ENCODE assay signal across 8 mouse cellular contexts in the genomic region with DNA sequence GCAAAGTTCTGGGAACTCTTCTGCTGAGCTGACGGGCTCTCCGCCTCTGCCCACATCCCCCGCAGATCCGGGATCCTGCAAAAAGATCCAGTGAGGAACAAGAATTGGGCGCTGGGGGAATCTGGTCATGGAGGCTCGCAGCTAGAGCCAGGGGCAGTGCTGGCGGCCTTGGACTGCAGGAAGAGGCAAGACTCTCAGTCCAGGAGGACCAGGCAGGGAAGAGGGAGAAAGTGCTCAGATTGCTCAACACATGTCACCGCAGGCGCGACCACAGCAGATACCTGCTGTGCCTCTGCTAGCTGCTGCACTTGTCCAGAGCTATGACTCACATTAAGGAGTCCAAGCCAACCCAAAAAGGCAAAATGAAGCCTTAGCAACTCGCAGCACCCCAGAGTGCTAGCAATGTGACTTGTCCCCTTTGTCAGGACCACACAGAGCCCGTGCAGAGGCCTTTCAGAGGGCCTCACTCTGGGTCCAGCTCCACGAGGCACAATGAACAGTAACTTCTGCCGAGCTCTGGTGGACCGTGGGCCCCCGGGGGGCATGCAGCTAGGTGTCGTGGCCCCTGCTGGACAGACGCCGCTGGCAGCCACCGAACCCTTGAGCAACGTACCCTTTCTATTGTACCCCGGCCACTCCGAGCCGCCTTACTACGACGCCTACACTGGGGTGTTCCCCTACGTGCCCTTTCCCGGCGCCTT. TPM values are rescaled to one million over a fixed set of nuclear protein-coding genes. Genes with fewer than 3 reads are reported as not detected.
DNase-seq lines count a peak whose midpoint lies in the region; ATAC-seq lines count a peak whose summit lies in the region.

Ascl5 (plus strand) TSS at position 493 of the 701 bp plus-strand sequence.

- no peak within 1 kb of the TSS for H3K27ac ChIP-seq in liver, embryonic 11.5 days (ENCODE audit: low read depth, low read length)
- no peak within 1 kb of the TSS for H3K27ac ChIP-seq in embryonic facial prominence, embryonic 14.5 days (replicated peaks; ENCODE audit: low read depth, low read length)
- no peak within 1 kb of the TSS for H3K27ac ChIP-seq in limb, embryonic 11.5 days (replicated peaks; ENCODE audit: low read depth, low read length)
- no peak within 1 kb of the TSS for H3K27ac ChIP-seq in neural tube, embryonic 13.5 days (replicated peaks)

- H3K9me3 ChIP-seq in liver, embryonic 11.5 days (ENCODE audit: control insufficient read depth, low read length): no peaks in the 10 kb centered on the region
- H3K9me3 ChIP-seq in embryonic facial prominence, embryonic 14.5 days (ENCODE audit: control insufficient read depth, low read length): no peaks in the 10 kb centered on the region
- no peaks in the 10 kb centered on the region for H3K9me3 ChIP-seq in limb, embryonic 11.5 days (ENCODE audit: control insufficient read depth, low read length)
- no peaks in the 10 kb centered on the region for H3K9me3 ChIP-seq in neural tube, embryonic 13.5 days

- H3K4me2 ChIP-seq in liver, embryonic 11.5 days: peak within 1 kb of the TSS; percentile 58
- H3K4me2 ChIP-seq in embryonic facial prominence, embryonic 14.5 days (ENCODE audit: low read depth, low read length): peak within 1 kb of the TSS; percentile 60
- H3K4me2 ChIP-seq in limb, embryonic 11.5 days (ENCODE audit: low read depth, severe bottlenecking): peak within 1 kb of the TSS; percentile 50
- H3K4me2 ChIP-seq in neural tube, embryonic 13.5 days: peak within 1 kb of the TSS; percentile 51

- no peak for ATAC-seq in liver, embryonic 11.5 days (replicated peaks; ENCODE audit: low FRiP score)
- ATAC-seq in embryonic facial prominence, embryonic 14.5 days (ENCODE audit: low read depth): no peak; the same call in 1 of the 2 replicates
- ATAC-seq in limb, embryonic 11.5 days (ENCODE audit: insufficient number of reproducible peaks, low FRiP score, low TSS enrichment, low read depth): no peak
- ATAC-seq in neural tube, embryonic 13.5 days (ENCODE audit: low read depth): peak; percentile 25; the same call in 1 of the 2 replicates
- no peak for ATAC-seq in megakaryocyte progenitor cell, adult 5-6 weeks (replicated peaks; ENCODE audit: poor library complexity)

- H3K36me3 ChIP-seq in liver, embryonic 11.5 days (ENCODE audit: control insufficient read depth, insufficient read depth, low read length): no peaks in the 10 kb centered on the region
- no peaks in the 10 kb centered on the region for H3K36me3 ChIP-seq in embryonic facial prominence, embryonic 14.5 days (ENCODE audit: control insufficient read depth, insufficient read depth, low read length)
- no peaks in the 10 kb centered on the region for H3K36me3 ChIP-seq in limb, embryonic 11.5 days (ENCODE audit: control insufficient read depth, insufficient read depth, low read length)
- no peaks in the 10 kb centered on the region for H3K36me3 ChIP-seq in neural tube, embryonic 13.5 days

- peak within 1 kb of the TSS; percentile 32 for H3K4me3 ChIP-seq in liver, embryonic 11.5 days (ENCODE audit: low read depth, low read length)
- H3K4me3 ChIP-seq in embryonic facial prominence, embryonic 14.5 days (ENCODE audit: low read depth, low read length): peak within 1 kb of the TSS; percentile 37
- H3K4me3 ChIP-seq in limb, embryonic 11.5 days (ENCODE audit: low read depth, low read length): peak within 1 kb of the TSS; percentile 27
- peak within 1 kb of the TSS; percentile 35 for H3K4me3 ChIP-seq in neural tube, embryonic 13.5 days

- DNase-seq in liver, embryonic 11.5 days (ENCODE audit: low spot score): no peak
- DNase-seq in liver: no peak
- no peak for DNase-seq in embryonic facial prominence, embryonic 14.5 days (ENCODE audit: low spot score)
- DNase-seq in limb, embryonic 11.5 days (ENCODE audit: low spot score): peak; percentile 44
- DNase-seq in spleen, postnatal 10 days (ENCODE audit: low spot score in 2 of 2): no peak
- DNase-seq in embryo, embryonic 10.5 days (ENCODE audit: low spot score): no peak

- H3K4me1 ChIP-seq in liver, embryonic 11.5 days (replicated peaks; ENCODE audit: control insufficient read depth, insufficient read depth, low read length): peaks cover 4% of the 10 kb centered on the region; the same call in 1 of the 2 replicates
- H3K4me1 ChIP-seq in embryonic facial prominence, embryonic 14.5 days (ENCODE audit: control insufficient read depth, insufficient read depth, low read length): no peaks in the 10 kb centered on the region; the same call in 1 of the 2 replicates
- peaks cover 8% of the 10 kb centered on the region; the same call in 1 of the 2 replicates for H3K4me1 ChIP-seq in limb, embryonic 11.5 days (ENCODE audit: control insufficient read depth, insufficient read depth, low read length)
- H3K4me1 ChIP-seq in neural tube, embryonic 13.5 days (replicated peaks): peaks cover 12% of the 10 kb centered on the region

- no peak within 1 kb of the TSS for H3K9ac ChIP-seq in liver, embryonic 11.5 days (ENCODE audit: low read depth, low read length)
- H3K9ac ChIP-seq in embryonic facial prominence, embryonic 14.5 days (ENCODE audit: low read depth, low read length): peak within 1 kb of the TSS; percentile 5; the same call in 1 of the 2 replicates
- H3K9ac ChIP-seq in limb, embryonic 11.5 days (ENCODE audit: low read length): peak within 1 kb of the TSS; percentile 22; the same call in 1 of the 2 replicates
- H3K9ac ChIP-seq in neural tube, embryonic 13.5 days: peak within 1 kb of the TSS; percentile 58

- WGBS in liver, embryonic 11.5 days: 20% methylated on average over 29 of the region's 29 CpGs
- WGBS in embryonic facial prominence, embryonic 14.5 days: 22% methylated on average over 24 of the region's 29 CpGs
- WGBS in limb, embryonic 11.5 days: 20% methylated on average over 29 of the region's 29 CpGs
- WGBS in neural tube, embryonic 13.5 days: 22% methylated on average over 29 of the region's 29 CpGs

- peaks cover 58% of the 10 kb centered on the region for H3K27me3 ChIP-seq in liver, embryonic 11.5 days (replicated peaks; ENCODE audit: control insufficient read depth, insufficient read depth, low read length)
- peaks cover 39% of the 10 kb centered on the region for H3K27me3 ChIP-seq in embryonic facial prominence, embryonic 14.5 days (replicated peaks; ENCODE audit: control insufficient read depth, insufficient read depth, low read length)
- H3K27me3 ChIP-seq in limb, embryonic 11.5 days (ENCODE audit: control insufficient read depth, insufficient read depth, low read length): peaks cover 27% of the 10 kb centered on the region
- peaks cover 58% of the 10 kb centered on the region for H3K27me3 ChIP-seq in neural tube, embryonic 13.5 days

RNA-seq across cellular contexts. Expression of gene Ascl5, which starts in this region (rescaled TPM):
- polyA plus RNA-seq in liver, embryonic 11.5 days (2014; fragmentation: Nextera tagmentation; extraction: Ambion mirVana): 0.47 TPM in 1 of 2 replicates, not detected in the other
- polyA plus RNA-seq in embryonic facial prominence, embryonic 14.5 days (2014; fragmentation: Nextera tagmentation; extraction: Ambion mirVana): 0.67 TPM in 1 of 2 replicates, not detected in the other
- polyA plus RNA-seq in limb, embryonic 11.5 days (2014; fragmentation: Nextera tagmentation; extraction: Ambion mirVana): not detected in 2 replicates
- polyA plus RNA-seq in neural tube, embryonic 13.5 days (2015; fragmentation: Nextera tagmentation; extraction: Ambion mirVana): not detected in 2 replicates
- total RNA-seq in megakaryocyte progenitor cell, adult 5-6 weeks (2015): not detected in 2 replicates
- total RNA-seq in megakaryocyte progenitor cell, adult 5-6 weeks (2017): not detected in 2 replicates

Comparison
In these comparisons a context has a peak if more than half of its experiments do, and no peak if none do; other contexts are left out.
1. Peak in DNase-seq, H3K4me3 ChIP-seq, H3K9ac ChIP-seq and H3K4me2 ChIP-seq in limb, embryonic 11.5 days; RNA of the gene not detected or under 1 TPM.
2. Peak in ATAC-seq, H3K4me3 ChIP-seq, H3K9ac ChIP-seq and H3K4me2 ChIP-seq in neural tube, embryonic 13.5 days; RNA of the gene not detected or under 1 TPM.